Mouse (Mus musculus) forebrain, embryonic 13.5 days (tissue): ENCODE data around the gene Olfr1225. TPM values are rescaled to one million over a fixed set of nuclear protein-coding genes. Genes with fewer than 3 reads are reported as not detected.
"Not testable (repeated sequence)": the region's sequence is repeated elsewhere in the genome, so short reads cannot be mapped to it uniquely, and the experiment has no call there.

ENCODE experiments used
- ATAC-seq: fragments of 200-750 bp; cut with Nextera tagmentation; 2 replicates; pipeline ENCODE4 v1.8.0; 2017
- H3K27ac ChIP-seq: fragments of 300-500 bp; sonication (generic); 2 replicates; pipeline ENCODE4 v1.5.1; 2015; ENCODE audit warnings: inconsistent platforms, mild to moderate bottlenecking, moderate library complexity
- H3K27me3 ChIP-seq: fragments of 300-500 bp; sonication (generic); 2 replicates; pipeline ENCODE4 v1.6.1; 2015; ENCODE audit warnings: mild to moderate bottlenecking, inconsistent platforms
- H3K36me3 ChIP-seq: fragments of 300-500 bp; sonication (generic); 2 replicates; pipeline ENCODE4 v1.6.1; 2015; ENCODE audit warnings: mild to moderate bottlenecking, inconsistent platforms; ENCODE audit not compliant: poor library complexity, severe bottlenecking
- H3K4me1 ChIP-seq: fragments of 300-500 bp; sonication (generic); 2 replicates; pipeline ENCODE4 v1.6.1; 2015; ENCODE audit warnings: inconsistent platforms
- H3K4me2 ChIP-seq: fragments of 300-500 bp; sonication (generic); 2 replicates; pipeline ENCODE4 v1.6.1; 2015; ENCODE audit warnings: inconsistent platforms, mild to moderate bottlenecking, moderate library complexity
- H3K4me3 ChIP-seq: fragments of 300-500 bp; sonication (generic); 2 replicates; pipeline ENCODE4 v1.5.1; 2015; ENCODE audit warnings: mild to moderate bottlenecking, inconsistent platforms
- H3K9ac ChIP-seq: fragments of 300-500 bp; sonication (generic); 2 replicates; pipeline ENCODE4 v1.6.1; 2015; ENCODE audit warnings: mild to moderate bottlenecking, inconsistent platforms
- H3K9me3 ChIP-seq: fragments of 300-500 bp; sonication (generic); replicated peaks from 2 replicates; pipeline ENCODE4 v1.6.1; 2016; ENCODE audit warnings: inconsistent platforms
- WGBS: fragments of 180-500 bp; shearing (Covaris S2); methylation state at CpG from one replicate; pipeline ENCODE4 v1.1.7; 2015; 5-methylcytosine and 5-hydroxymethylcytosine counted together
- polyA plus RNA-seq: library from polyadenylated mRNA; unstranded; fragments of >200 nt; fragmentation: Nextera tagmentation; extraction: Ambion mirVana; gene quantifications from 2 replicates; pipeline ENCODE4 v1.2.1, GENCODE M21; 2015

The Olfr1225 gene
- not detected in 2 replicates for polyA plus RNA-seq

DNA sequence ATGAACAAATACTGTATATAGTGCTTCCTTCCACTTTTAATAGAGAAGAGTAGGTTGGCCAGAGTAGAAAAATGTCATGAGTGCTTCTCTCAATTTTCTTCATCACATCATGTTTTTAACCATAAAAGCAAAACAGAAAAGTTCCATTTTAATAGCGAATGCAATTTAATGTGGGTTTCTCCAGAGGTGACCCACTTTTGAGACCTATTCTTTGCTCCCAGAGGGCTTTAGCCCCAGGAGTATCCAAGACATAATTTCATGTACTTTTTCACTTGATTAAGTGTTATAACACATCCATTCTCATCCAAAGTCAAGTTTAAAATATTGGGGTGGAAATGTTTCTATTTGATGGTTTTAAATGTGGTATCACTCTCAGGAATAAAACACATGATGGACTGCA lies at the start of gene Olfr1225:
Gene Olfr1225, minus strand, starts transcription at position 101 of the 400 bp plus-strand sequence.
- H3K9me3 ChIP-seq, result no peaks in the 10 kb centered on the region
- no peak within 1 kb of the TSS for H3K4me2 ChIP-seq
- H3K27ac ChIP-seq, result no peak within 1 kb of the TSS
- WGBS, result 96% methylated on average over 1 of the region's 1 CpGs
- no peak within 1 kb of the TSS for H3K9ac ChIP-seq
- H3K27me3 ChIP-seq, result no peaks in the 10 kb centered on the region
- no peaks in the 10 kb centered on the region for H3K4me1 ChIP-seq
- no peak for ATAC-seq
- no peak within 1 kb of the TSS for H3K4me3 ChIP-seq
- no peaks in the 10 kb centered on the region for H3K36me3 ChIP-seq

DNA sequence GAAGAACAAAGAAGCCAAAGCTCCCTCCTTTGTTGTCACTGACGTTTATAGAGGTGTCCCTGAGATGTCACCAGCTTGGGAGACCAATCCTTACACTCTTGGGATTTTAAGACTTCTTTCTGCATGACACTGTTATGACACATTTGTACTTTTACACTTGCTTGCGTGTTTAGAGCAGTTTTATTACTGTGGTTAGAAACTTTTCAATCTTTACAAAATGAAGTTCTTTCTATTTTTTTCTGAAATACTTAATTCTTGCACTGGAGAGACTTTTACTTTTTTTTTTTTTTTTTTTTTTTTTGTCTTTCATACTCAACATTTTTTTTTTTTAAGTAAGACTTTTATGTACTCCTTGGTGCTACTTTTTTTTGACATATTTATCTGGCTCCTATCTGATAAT lies 25.5 kb upstream of the Olfr1225 start, which contains the start of gene Olfr1226:
Gene Olfr1226, minus strand, starts transcription at position 101 of the 400 bp plus-strand sequence.
- Histone ChIP-seq H3K4me2 (no peak within 1 kb of the TSS), H3K36me3 (no peaks in the 10 kb centered on the region), H3K27me3 (no peaks in the 10 kb centered on the region), H3K9me3 (no peaks in the 10 kb centered on the region), H3K4me1 (no peaks in the 10 kb centered on the region), H3K27ac (no peak within 1 kb of the TSS), H3K4me3 (no peak within 1 kb of the TSS), H3K9ac (no peak within 1 kb of the TSS)
- ATAC-seq, result no peak
- WGBS, result 62% methylated on average over 2 of the region's 2 CpGs

GRCm38 (mm10) chr2:89196325-89196982 lies 22.0 kb upstream of the Olfr1225 start:
- no peak overlapping the region for H3K27ac ChIP-seq
- H3K36me3 ChIP-seq, result no peaks in the 10 kb centered on the region
- H3K9me3 ChIP-seq, result no peaks in the 10 kb centered on the region
- no peak for ATAC-seq
- H3K4me1 ChIP-seq, result no peaks in the 10 kb centered on the region
- H3K27me3 ChIP-seq, result no peaks in the 10 kb centered on the region
- no peak overlapping the region for H3K9ac ChIP-seq
- no peak overlapping the region for H3K4me2 ChIP-seq
- H3K4me3 ChIP-seq, result no peak overlapping the region
- WGBS, result 92% methylated on average over 3 of the region's 3 CpGs

GRCm38 (mm10) chr2:89164711-89165110 lies 9.8 kb downstream of the Olfr1225 start:
- WGBS, result 94% methylated on average over 4 of the region's 4 CpGs
- not testable (repeated sequence) for H3K4me3 ChIP-seq

GRCm38 (mm10) chr2:89163991-89164390 lies 10.5 kb downstream of the Olfr1225 start, which contains the start of gene Olfr1224-ps1:
Olfr1224-ps1 (minus strand) TSS chr2:89164091.
- ATAC-seq, H3K36me3 ChIP-seq, H3K9ac ChIP-seq, H3K27me3 ChIP-seq, H3K27ac ChIP-seq, H3K4me2 ChIP-seq, H3K4me3 ChIP-seq, H3K9me3 ChIP-seq, H3K4me1 ChIP-seq: not testable (repeated sequence)
- 91% methylated on average over 8 of the region's 8 CpGs for WGBS

More at GRCm38 (mm10) chr2:89164711-89165110, 9.8 kb downstream of the Olfr1225 start:
- not testable (repeated sequence) for H3K9ac ChIP-seq, H3K9me3 ChIP-seq, H3K27ac ChIP-seq, H3K27me3 ChIP-seq, ATAC-seq, H3K4me2 ChIP-seq, H3K4me1 ChIP-seq, H3K36me3 ChIP-seq

DNA sequence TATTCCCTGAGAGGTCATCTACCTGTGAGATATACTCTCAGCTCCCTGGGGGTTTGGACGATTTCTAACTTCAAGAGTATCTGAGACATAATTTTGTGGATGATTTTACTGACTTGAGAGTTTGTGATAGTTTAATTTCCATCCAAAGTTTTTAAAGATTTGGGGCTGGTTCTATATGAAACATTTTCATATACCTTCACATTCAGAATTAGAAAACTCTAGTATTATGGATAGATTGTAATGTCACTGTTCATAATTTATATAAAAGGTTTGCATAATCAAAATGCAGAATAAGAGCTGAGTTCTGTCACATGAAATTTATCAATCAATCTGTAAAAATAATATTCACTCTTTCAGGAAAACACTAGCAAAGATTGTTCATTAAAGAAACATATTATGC lies 23.0 kb downstream of the Olfr1225 start, which contains the start of gene Olfr1223:
Gene Olfr1223, minus strand, starts transcription at position 101 of the 400 bp plus-strand sequence.
- Histone ChIP-seq H3K4me3 (no peak within 1 kb of the TSS), H3K36me3 (no peaks in the 10 kb centered on the region), H3K9me3 (no peaks in the 10 kb centered on the region), H3K27me3 (no peaks in the 10 kb centered on the region), H3K9ac (no peak within 1 kb of the TSS), H3K27ac (no peak within 1 kb of the TSS), H3K4me1 (no peaks in the 10 kb centered on the region), H3K4me2 (no peak within 1 kb of the TSS)
- ATAC-seq, result no peak
- WGBS, result 84% methylated on average over 1 of the region's 1 CpGs

DNA sequence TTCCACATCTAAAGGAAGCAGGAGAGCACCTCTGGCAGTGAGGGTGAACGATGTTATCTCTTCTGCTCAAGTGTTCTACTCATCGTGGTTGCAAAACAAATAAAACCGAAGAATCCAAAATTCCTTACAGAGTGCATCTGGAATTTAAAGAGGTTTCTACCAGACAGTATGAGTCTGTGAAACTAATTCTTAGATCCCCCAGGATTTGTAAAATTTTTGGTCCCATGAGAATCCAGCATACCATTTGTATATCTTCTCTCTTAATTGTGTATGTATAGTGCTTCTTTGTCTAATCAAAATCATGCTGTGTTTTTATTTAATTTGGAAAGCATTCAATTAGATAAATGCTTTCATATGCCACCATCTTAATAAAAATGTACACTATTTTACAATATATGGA lies 41.5 kb downstream of the Olfr1225 start, which contains the start of gene Olfr1222:
Gene Olfr1222, minus strand, starts transcription at position 101 of the 400 bp plus-strand sequence.
- no peak within 1 kb of the TSS for H3K4me2 ChIP-seq
- no peaks in the 10 kb centered on the region for H3K27me3 ChIP-seq
- H3K27ac ChIP-seq, result no peak within 1 kb of the TSS
- no peaks in the 10 kb centered on the region for H3K9me3 ChIP-seq
- H3K4me1 ChIP-seq, result no peaks in the 10 kb centered on the region
- no peak within 1 kb of the TSS for H3K9ac ChIP-seq
- no peaks in the 10 kb centered on the region for H3K36me3 ChIP-seq
- no peak within 1 kb of the TSS for H3K4me3 ChIP-seq
- 87% methylated on average over 3 of the region's 3 CpGs for WGBS
- no peak for ATAC-seq

Other genes starting within 250 kb of the Olfr1225 start
- not detected in 2 replicates for gene Olfr1211, start 236.6 kb downstream of the Olfr1225 start, polyA plus RNA-seq
- not detected in 2 replicates for gene Olfr1212, start 220.7 kb downstream of the Olfr1225 start, polyA plus RNA-seq
- gene Gm13762, start 194.4 kb downstream of the Olfr1225 start, polyA plus RNA-seq, result not detected in 2 replicates
- gene Olfr1214, start 182.0 kb downstream of the Olfr1225 start, polyA plus RNA-seq, result not detected in 2 replicates
- not detected in 2 replicates for gene Olfr1215, start 167.7 kb downstream of the Olfr1225 start, polyA plus RNA-seq
- not detected in 2 replicates for gene Olfr1216, start 156.3 kb downstream of the Olfr1225 start, polyA plus RNA-seq
- not detected in 2 replicates for gene Olfr1217, start 142.6 kb downstream of the Olfr1225 start, polyA plus RNA-seq
- gene Olfr1218, start 113.5 kb downstream of the Olfr1225 start, polyA plus RNA-seq, result not detected in 2 replicates
- gene Olfr1219, start 91.2 kb downstream of the Olfr1225 start, polyA plus RNA-seq, result not detected in 2 replicates
- gene Olfr1220, start 67.8 kb downstream of the Olfr1225 start, polyA plus RNA-seq, result not detected in 2 replicates
- gene Olfr1221, start 57.4 kb downstream of the Olfr1225 start, polyA plus RNA-seq, result not detected in 2 replicates
- not detected in 2 replicates for gene Olfr1222, start 41.6 kb downstream of the Olfr1225 start, polyA plus RNA-seq
- not detected in 2 replicates for gene Olfr1223, start 23.1 kb downstream of the Olfr1225 start, polyA plus RNA-seq
- not detected in 2 replicates for gene Olfr1224-ps1, start 10.6 kb downstream of the Olfr1225 start, polyA plus RNA-seq
- not detected in 2 replicates for gene Olfr1226, start 25.4 kb upstream of the Olfr1225 start, polyA plus RNA-seq
- gene Olfr1228, start 79.4 kb upstream of the Olfr1225 start, polyA plus RNA-seq, result not detected in 2 replicates
- not detected in 2 replicates for gene Olfr1229, start 113.3 kb upstream of the Olfr1225 start, polyA plus RNA-seq
- gene Olfr1230, start 122.6 kb upstream of the Olfr1225 start, polyA plus RNA-seq, result not detected in 2 replicates
- gene Olfr1231, start 132.4 kb upstream of the Olfr1225 start, polyA plus RNA-seq, result not detected in 2 replicates
- gene Olfr1232, start 155.0 kb upstream of the Olfr1225 start, polyA plus RNA-seq, result not detected in 2 replicates
- gene Olfr1233, start 167.7 kb upstream of the Olfr1225 start, polyA plus RNA-seq, result not detected in 2 replicates
- not detected in 2 replicates for gene Olfr1234, start 190.2 kb upstream of the Olfr1225 start, polyA plus RNA-seq
- not detected in 2 replicates for gene Olfr1238, start 235.0 kb upstream of the Olfr1225 start, polyA plus RNA-seq
- gene Olfr1239, start 245.7 kb upstream of the Olfr1225 start, polyA plus RNA-seq, result not detected in 2 replicates